Mouse (Mus musculus) embryonic fibroblast, embryonic 13.5 days (primary cell): Measurements from ENCODE around the gene Tmem54.

Experiments
- CTCF ChIP-seq: IDR thresholded peaks from 2 replicates; pipeline ENCODE4 v1.5.1; 2011; ENCODE audit warnings: mild to moderate bottlenecking, control low read depth, low read length, moderate library complexity, borderline replicate concordance; ENCODE audit not compliant: insufficient read depth
- POLR2A ChIP-seq: IDR thresholded peaks from 2 replicates; pipeline ENCODE4 v1.6.1; 2011; ENCODE audit warnings: low read depth, mild to moderate bottlenecking, control low read depth, low read length, moderate library complexity

DNA sequence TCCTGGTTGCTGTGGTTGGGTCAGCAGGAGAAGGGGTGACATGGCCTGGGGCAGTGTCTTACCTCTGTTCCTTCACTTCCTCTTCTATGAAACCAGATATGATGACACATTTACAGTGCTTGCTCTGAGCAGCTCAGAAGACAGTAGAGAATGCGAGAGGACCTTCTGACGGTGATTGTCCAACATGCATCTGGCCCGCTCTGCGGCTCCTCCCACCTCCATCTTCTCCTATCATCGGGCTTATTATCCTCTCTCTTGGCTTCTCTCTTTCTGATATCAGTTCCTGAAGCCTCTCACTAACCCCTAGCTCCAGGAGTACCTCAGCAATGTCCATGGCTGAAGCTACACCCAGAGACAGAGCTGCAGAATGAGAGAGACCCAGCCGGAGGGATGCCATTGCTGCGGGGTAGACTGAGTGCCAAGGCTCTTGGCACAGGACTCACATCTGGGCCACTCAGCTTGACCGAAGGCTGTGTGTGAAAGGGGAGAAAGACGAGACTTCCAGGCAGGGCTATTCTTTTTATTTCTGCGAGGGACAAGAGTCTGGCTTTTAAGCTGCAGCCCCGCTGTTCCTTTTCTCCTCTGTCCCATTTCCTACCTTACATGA, 37.2 kb downstream of the Tmem54 start:
- TF ChIP-seq CTCF (no peak), POLR2A (no peak)
